Mouse (Mus musculus) testis, adult 2 months (tissue): ENCODE results near the gene Spta1. TPM values are rescaled to one million over a fixed set of nuclear protein-coding genes. Genes with fewer than 3 reads are reported as not detected.

ENCODE experiments used
- H3K27ac ChIP-seq: fragments of 200-500 bp; 2 replicates; pipeline ENCODE4 v1.5.1; 2012; ENCODE audit warnings: low read depth, low read length; ENCODE audit not compliant: control insufficient read depth, insufficient read depth
- H3K27me3 ChIP-seq: fragments of 200-500 bp; 2 replicates; pipeline ENCODE4 v1.6.1; 2012; ENCODE audit warnings: mild to moderate bottlenecking, low read length, moderate library complexity; ENCODE audit not compliant: control insufficient read depth, insufficient read depth
- H3K36me3 ChIP-seq: fragments of 200-500 bp; 2 replicates; pipeline ENCODE4 v1.6.1; 2012; ENCODE audit warnings: mild to moderate bottlenecking, low read length; ENCODE audit not compliant: control insufficient read depth, insufficient read depth
- H3K4me1 ChIP-seq: fragments of 200-500 bp; 2 replicates; pipeline ENCODE4 v1.6.1; 2012; ENCODE audit warnings: low read length; ENCODE audit not compliant: control insufficient read depth, insufficient read depth
- H3K4me3 ChIP-seq: fragments of 200-500 bp; 2 replicates; pipeline ENCODE4 v1.5.1; 2012; ENCODE audit warnings: low read depth, mild to moderate bottlenecking, low read length, moderate library complexity, mixed read lengths; ENCODE audit not compliant: control insufficient read depth
- CTCF ChIP-seq: fragments of 200-500 bp; IDR thresholded peaks from 2 replicates; pipeline ENCODE4 v1.5.1; 2012; ENCODE audit warnings: low read depth, mild to moderate bottlenecking, inconsistent platforms, low read length, moderate library complexity; ENCODE audit not compliant: control insufficient read depth, insufficient read depth, insufficient replicate concordance
- POLR2A ChIP-seq: fragments of 200-500 bp; IDR thresholded peaks from 2 replicates; pipeline ENCODE4 v1.6.1; 2012; ENCODE audit warnings: low read depth, mild to moderate bottlenecking, inconsistent platforms, low read length, moderate library complexity; ENCODE audit not compliant: control insufficient read depth
- polyA plus RNA-seq: library from polyadenylated mRNA; depleted of rRNA; stranded (reverse); fragments of >200 nt; gene quantifications from 2 replicates; pipeline ENCODE4 v1.2.3, GENCODE M21; 2012; rRNA removed

The Spta1 gene
- polyA plus RNA-seq, 1 experiment, result 5.2 TPM

GRCm38 (mm10) chr1:174269162-174269561 lies 96.6 kb downstream of the Spta1 start:
- no peaks in the 10 kb centered on the region for H3K36me3 ChIP-seq
- no peak for TF ChIP-seq POLR2A
- no peak for TF ChIP-seq CTCF

GRCm38 (mm10) chr1:174270643-174271042 lies 98.1 kb downstream of the Spta1 start:
- no peaks in the 10 kb centered on the region for H3K4me1 ChIP-seq
- no peak overlapping the region for H3K27ac ChIP-seq
- no peaks in the 10 kb centered on the region for H3K36me3 ChIP-seq
- no peak overlapping the region for H3K4me3 ChIP-seq
- H3K27me3 ChIP-seq, result no peaks in the 10 kb centered on the region
- TF ChIP-seq CTCF (no peak), POLR2A (no peak)

More at GRCm38 (mm10) chr1:174269162-174269561, 96.6 kb downstream of the Spta1 start:
- H3K27me3 ChIP-seq, result no peaks in the 10 kb centered on the region
- H3K4me1 ChIP-seq, result no peaks in the 10 kb centered on the region
- H3K4me3 ChIP-seq, result no peak overlapping the region
- no peak overlapping the region for H3K27ac ChIP-seq

Other genes starting within 250 kb of the Spta1 start
- gene Mndal, start 230.3 kb upstream of the Spta1 start, polyA plus RNA-seq, result 0.13 and 0.35 TPM in 2 replicates
- gene Ifi203, start 230.1 kb upstream of the Spta1 start, polyA plus RNA-seq, result 0.42 and 0.74 TPM in 2 replicates
- gene Ifi202b, start 190.0 kb upstream of the Spta1 start, polyA plus RNA-seq, result not detected in 2 replicates
- 0.11 and 0.14 TPM in 2 replicates for gene Ifi205, start 141.0 kb upstream of the Spta1 start, polyA plus RNA-seq
- gene Olfr433, start 132.1 kb upstream of the Spta1 start, polyA plus RNA-seq, result not detected in 2 replicates
- not detected in 2 replicates for gene Olfr432, start 123.6 kb upstream of the Spta1 start, polyA plus RNA-seq
- gene Olfr430, start 106.2 kb upstream of the Spta1 start, polyA plus RNA-seq, result not detected in 2 replicates
- not detected in 2 replicates for gene Olfr429, start 88.4 kb upstream of the Spta1 start, polyA plus RNA-seq
- gene Olfr427, start 75.9 kb upstream of the Spta1 start, polyA plus RNA-seq, result not detected in 2 replicates
- 0.12 TPM in 1 of 2 replicates, not detected in the other for gene Olfr231, start 51.6 kb upstream of the Spta1 start, polyA plus RNA-seq
- gene Olfr424, start 41.3 kb upstream of the Spta1 start, polyA plus RNA-seq, result not detected in 2 replicates
- gene Olfr420, start 17.1 kb upstream of the Spta1 start, polyA plus RNA-seq, result not detected in 2 replicates
- not detected in 2 replicates for gene Olfr419, start 79.3 kb downstream of the Spta1 start, polyA plus RNA-seq
- gene Mptx1, start 157.7 kb downstream of the Spta1 start, polyA plus RNA-seq, result not detected in 2 replicates
- gene Olfr417, start 192.3 kb downstream of the Spta1 start, polyA plus RNA-seq, result not detected in 2 replicates
- not detected in 2 replicates for gene Olfr248, start 218.3 kb downstream of the Spta1 start, polyA plus RNA-seq